Mouse (Mus musculus) midbrain, embryonic 12.5 days (tissue): ENCODE results near the gene Jmjd4. TPM values are rescaled to one million over a fixed set of nuclear protein-coding genes. Genes with fewer than 3 reads are reported as not detected.

ENCODE experiments used
- polyA plus RNA-seq: library from polyadenylated mRNA; unstranded; fragments of >200 nt; fragmentation: Nextera tagmentation; extraction: Ambion mirVana; gene quantifications from 2 replicates; pipeline ENCODE4 v1.2.1, GENCODE M21; 2016

Gene Jmjd4
- polyA plus RNA-seq, 1 experiment from 2014 or later: 13.6 TPM

Other genes starting within 250 kb of the Jmjd4 start
- 84.3 and 89.4 TPM in 2 replicates for gene Mrpl55, start 247.6 kb upstream of the Jmjd4 start, polyA plus RNA-seq
- 35.0 and 36.4 TPM in 2 replicates for gene 2310033P09Rik, start 241.7 kb upstream of the Jmjd4 start, polyA plus RNA-seq
- 539 and 564 TPM in 2 replicates for gene Arf1, start 221.8 kb upstream of the Jmjd4 start, polyA plus RNA-seq
- gene Wnt3a, start 159.3 kb upstream of the Jmjd4 start, polyA plus RNA-seq: 2.0 and 3.7 TPM in 2 replicates
- 7.3 and 8.1 TPM in 2 replicates for gene Wnt9a, start 143.1 kb upstream of the Jmjd4 start, polyA plus RNA-seq
- gene Prss38, start 74.4 kb upstream of the Jmjd4 start, polyA plus RNA-seq: 0.14 TPM in 1 of 2 replicates, not detected in the other
- gene Snap47, start 1.1 kb downstream of the Jmjd4 start, polyA plus RNA-seq: 180 and 189 TPM in 2 replicates
- gene Zfp867, start 22.4 kb downstream of the Jmjd4 start, polyA plus RNA-seq: 11.3 and 12.0 TPM in 2 replicates
- 28.5 and 29.1 TPM in 2 replicates for gene Zkscan17, start 76.7 kb downstream of the Jmjd4 start, polyA plus RNA-seq
- gene Nlrp3, start 91.5 kb downstream of the Jmjd4 start, polyA plus RNA-seq: 0.18 TPM in 1 of 2 replicates, not detected in the other
- not detected in 2 replicates for gene Olfr222, start 126.2 kb downstream of the Jmjd4 start, polyA plus RNA-seq
- not detected in 2 replicates for gene Olfr223, start 143.2 kb downstream of the Jmjd4 start, polyA plus RNA-seq
- gene Mprip, start 211.3 kb downstream of the Jmjd4 start, polyA plus RNA-seq: 73.0 and 75.6 TPM in 2 replicates